Mouse (Mus musculus) large intestine, adult 2 months (tissue): ENCODE data around the gene Tspan1. TPM values are rescaled to one million over a fixed set of nuclear protein-coding genes. Genes with fewer than 3 reads are reported as not detected.

Experiments
- DNase-seq: peaks from one replicate; pipeline ENCODE4 v3.0.0-alpha.2; 2012; ENCODE audit warnings: low read depth, low spot score
- WGBS: fragments of 180-500 bp; shearing (Covaris S2); methylation state at CpG from one replicate; pipeline ENCODE4 v1.1.7; 2018; 5-methylcytosine and 5-hydroxymethylcytosine counted together
- polyA plus RNA-seq: library from polyadenylated mRNA; depleted of rRNA; stranded (reverse); fragments of >200 nt; gene quantifications from 2 replicates; pipeline ENCODE4 v1.2.3, GENCODE M21; 2012; rRNA removed

Gene Tspan1
- polyA plus RNA-seq, 1 experiment: 298 TPM

- DNase-seq: no peak
- 83% methylated on average over 13 of the region's 13 CpGs for WGBS
Measured at GRCm38 (mm10) chr4:116137421-116137996, 29.9 kb downstream of the Tspan1 start.

GRCm38 (mm10) chr4:116134990-116135389 is 32.4 kb downstream of the Tspan1 start:
- DNase-seq: no peak
- WGBS: 12% methylated on average over 2 of the region's 2 CpGs

GRCm38 (mm10) chr4:116133126-116133525 is 34.3 kb downstream of the Tspan1 start:
- DNase-seq: no peak
- 48% methylated on average over 4 of the region's 4 CpGs for WGBS

- WGBS: 87% methylated on average over 6 of the region's 6 CpGs
- DNase-seq: no peak
Measured at GRCm38 (mm10) chr4:116127956-116128355, 39.4 kb downstream of the Tspan1 start.

GRCm38 (mm10) chr4:116125803-116126386 is 41.5 kb downstream of the Tspan1 start:
- DNase-seq: no peak
- 73% methylated on average over 4 of the region's 4 CpGs for WGBS

- WGBS: 2% methylated on average over 24 of the region's 24 CpGs
- peak; percentile 48 for DNase-seq
Measured at GRCm38 (mm10) chr4:116123602-116124519, 43.5 kb downstream of the Tspan1 start, which contains the start of the genes Rad54l and Pomgnt1. Gene Rad54l (minus strand): TSS chr4:116123690. Gene Pomgnt1 (plus strand): TSS chr4:116123840.

GRCm38 (mm10) chr4:116122762-116123161 is 44.6 kb downstream of the Tspan1 start:
- 5% methylated on average over 1 of the region's 1 CpGs for WGBS
- DNase-seq: no peak

Other genes with a start within 250 kb of the Tspan1 start
- gene Dmbx1, start 227.7 kb downstream of the Tspan1 start, polyA plus RNA-seq: not detected in 2 replicates
- gene Faah, start 149.7 kb downstream of the Tspan1 start, polyA plus RNA-seq: 58.1 and 79.3 TPM in 2 replicates
- gene Nsun4, start 113.7 kb downstream of the Tspan1 start, polyA plus RNA-seq: 9.2 and 10.9 TPM in 2 replicates
- gene Uqcrh, start 92.5 kb downstream of the Tspan1 start, polyA plus RNA-seq: 240 and 273 TPM in 2 replicates
- gene Lrrc41, start 92.3 kb downstream of the Tspan1 start, polyA plus RNA-seq: 41.8 and 58.8 TPM in 2 replicates
- gene Rad54l, start 43.9 kb downstream of the Tspan1 start, polyA plus RNA-seq: 6.2 and 7.0 TPM in 2 replicates
- 23.0 and 26.3 TPM in 2 replicates for gene Pomgnt1, start 43.8 kb downstream of the Tspan1 start, polyA plus RNA-seq
- 0.55 and 0.63 TPM in 2 replicates for gene Lurap1, start 16.3 kb downstream of the Tspan1 start, polyA plus RNA-seq
- not detected in 2 replicates for gene 1700042G07Rik, start 5.8 kb upstream of the Tspan1 start, polyA plus RNA-seq
- not detected in 2 replicates for gene Gm49337, start 5.8 kb upstream of the Tspan1 start, polyA plus RNA-seq
- gene Pik3r3, start 54.0 kb upstream of the Tspan1 start, polyA plus RNA-seq: 2.7 and 7.4 TPM in 2 replicates